Mouse (Mus musculus): Measurements from ENCODE around the gene Trmt44.
A peak's percentile ranks its signal among the peaks of the same experiment; 100 is the strongest.

Trmt44 gene

GRCm38 (mm10) chr5:35574653-35575599 lies at the start of gene Trmt44:
Gene Trmt44, minus strand, starts transcription at chr5:35575070.
- peak; percentile 91 for DNase-seq

- no peak for DNase-seq
These were observed 49.0 kb upstream of the Trmt44 start for GRCm38 (mm10) chr5:35623831-35624230.

- no peak for DNase-seq
These were observed 46.2 kb upstream of the Trmt44 start for GRCm38 (mm10) chr5:35621114-35621513.

GRCm38 (mm10) chr5:35616943-35617342 lies 42.1 kb upstream of the Trmt44 start:
- DNase-seq: no peak

GRCm38 (mm10) chr5:35612722-35613121 lies 37.9 kb upstream of the Trmt44 start:
- no peak for DNase-seq

GRCm38 (mm10) chr5:35611900-35612299 lies 37.0 kb upstream of the Trmt44 start:
- no peak for DNase-seq

- no peak for DNase-seq
These were observed 36.3 kb upstream of the Trmt44 start for GRCm38 (mm10) chr5:35611170-35611569.

GRCm38 (mm10) chr5:35610381-35610780 lies 35.5 kb upstream of the Trmt44 start:
- no peak for DNase-seq

GRCm38 (mm10) chr5:35609971-35610370 lies 35.1 kb upstream of the Trmt44 start:
- no peak for DNase-seq

- DNase-seq: no peak
These were observed 34.5 kb upstream of the Trmt44 start for GRCm38 (mm10) chr5:35609381-35609780.

- no peak for DNase-seq
These were observed 33.7 kb upstream of the Trmt44 start for GRCm38 (mm10) chr5:35608559-35608958.

GRCm38 (mm10) chr5:35607784-35608183 lies 32.9 kb upstream of the Trmt44 start:
- DNase-seq: peak; percentile 16

- no peak for DNase-seq
These were observed 31.9 kb upstream of the Trmt44 start for GRCm38 (mm10) chr5:35606800-35607199.

- DNase-seq: no peak
These were observed 30.5 kb upstream of the Trmt44 start for GRCm38 (mm10) chr5:35605355-35605754.

- DNase-seq: no peak
These were observed 26.7 kb upstream of the Trmt44 start for GRCm38 (mm10) chr5:35601526-35601925.

- no peak for DNase-seq
These were observed 25.4 kb upstream of the Trmt44 start for GRCm38 (mm10) chr5:35600233-35600632.

GRCm38 (mm10) chr5:35596169-35597160 lies 21.6 kb upstream of the Trmt44 start:
- no peak for DNase-seq

GRCm38 (mm10) chr5:35595706-35596105 lies 20.8 kb upstream of the Trmt44 start:
- peak; percentile 38 for DNase-seq

- DNase-seq: no peak
These were observed 19.9 kb upstream of the Trmt44 start for GRCm38 (mm10) chr5:35594768-35595167.

- DNase-seq: no peak
These were observed 18.4 kb upstream of the Trmt44 start for GRCm38 (mm10) chr5:35593272-35593671.

GRCm38 (mm10) chr5:35592824-35593223 lies 18.0 kb upstream of the Trmt44 start:
- no peak for DNase-seq

GRCm38 (mm10) chr5:35592081-35592736 lies 17.3 kb upstream of the Trmt44 start:
- DNase-seq: no peak

GRCm38 (mm10) chr5:35591497-35591896 lies 16.6 kb upstream of the Trmt44 start:
- no peak for DNase-seq

All from cerebellum, adult 9-11 months (tissue).